Mouse (Mus musculus) midbrain, embryonic 15.5 days (tissue): ENCODE measurements around the gene Acvr1. TPM values are rescaled to one million over a fixed set of nuclear protein-coding genes. Genes with fewer than 3 reads are reported as not detected.

ENCODE experiments used
- ATAC-seq: fragments of 200-750 bp; cut with Nextera tagmentation; replicated peaks from 2 replicates; pipeline ENCODE4 v1.8.0; 2017; ENCODE audit warnings: moderate TSS enrichment
- H3K27ac ChIP-seq: fragments of 300-500 bp; sonication (generic); 2 replicates; pipeline ENCODE4 v1.5.1; 2015; ENCODE audit warnings: mild to moderate bottlenecking, inconsistent platforms
- H3K27me3 ChIP-seq: fragments of 300-500 bp; sonication (generic); replicated peaks from 2 replicates; pipeline ENCODE4 v1.6.1; 2015; ENCODE audit warnings: inconsistent platforms
- H3K36me3 ChIP-seq: fragments of 300-500 bp; sonication (generic); replicated peaks from 2 replicates; pipeline ENCODE4 v1.6.1; 2015; ENCODE audit warnings: inconsistent platforms
- H3K4me1 ChIP-seq: fragments of 300-500 bp; sonication (generic); 2 replicates; pipeline ENCODE4 v1.6.1; 2015; ENCODE audit warnings: inconsistent platforms
- H3K4me2 ChIP-seq: fragments of 300-500 bp; sonication (generic); 2 replicates; pipeline ENCODE4 v1.6.1; 2015; ENCODE audit warnings: inconsistent platforms, mild to moderate bottlenecking, moderate library complexity
- H3K4me3 ChIP-seq: fragments of 300-500 bp; sonication (generic); 2 replicates; pipeline ENCODE4 v1.5.1; 2015; ENCODE audit warnings: mild to moderate bottlenecking, inconsistent platforms
- H3K9ac ChIP-seq: fragments of 300-500 bp; sonication (generic); 2 replicates; pipeline ENCODE4 v1.6.1; 2015; ENCODE audit warnings: mild to moderate bottlenecking, inconsistent platforms
- H3K9me3 ChIP-seq: fragments of 300-500 bp; sonication (generic); 2 replicates; pipeline ENCODE4 v1.6.1; 2016; ENCODE audit warnings: inconsistent platforms
- WGBS: fragments of 180-500 bp; shearing (Covaris S2); methylation state at CpG from one replicate; pipeline ENCODE4 v1.1.7; 2015; ENCODE audit warnings: mixed read lengths; 5-methylcytosine and 5-hydroxymethylcytosine counted together
- polyA plus RNA-seq: library from polyadenylated mRNA; unstranded; fragments of >200 nt; fragmentation: Nextera tagmentation; extraction: Ambion mirVana; gene quantifications from 2 replicates; pipeline ENCODE4 v1.2.1, GENCODE M21; 2015

Gene Acvr1
- polyA plus RNA-seq, 1 experiment from 2014 or later = 4.2 TPM

- WGBS = 86% methylated on average over 16 of the region's 16 CpGs
- H3K4me1 ChIP-seq = no peaks in the 10 kb centered on the region
- no peak for ATAC-seq
- H3K36me3 ChIP-seq = 0 out of 2 replicates have a peak, but pooled peaks cover 7% of the 10 kb centered on the region
- no peak overlapping the region for H3K27ac ChIP-seq
- H3K9me3 ChIP-seq = no peaks in the 10 kb centered on the region
- no peak overlapping the region for H3K4me3 ChIP-seq
- H3K27me3 ChIP-seq = no peaks in the 10 kb centered on the region
- H3K9ac ChIP-seq = no peak overlapping the region
- H3K4me2 ChIP-seq = no peak overlapping the region
Observed at GRCm38 (mm10) chr2:58454095-58454865, 112.7 kb downstream of the Acvr1 start.

GRCm38 (mm10) chr2:58447001-58447400 is 120.0 kb downstream of the Acvr1 start:
- Histone ChIP-seq H3K9ac (no peak overlapping the region), H3K36me3 (0 out of 2 replicates have a peak, but pooled peaks cover 7% of the 10 kb centered on the region), H3K4me1 (no peaks in the 10 kb centered on the region), H3K4me3 (no peak overlapping the region), H3K27ac (no peak overlapping the region), H3K27me3 (no peaks in the 10 kb centered on the region), H3K9me3 (no peaks in the 10 kb centered on the region), H3K4me2 (no peak overlapping the region)
- WGBS = 95% methylated on average over 15 of the region's 15 CpGs
- no peak for ATAC-seq

GRCm38 (mm10) chr2:58443163-58443562 is 123.8 kb downstream of the Acvr1 start:
- Histone ChIP-seq H3K4me1 (no peaks in the 10 kb centered on the region), H3K36me3 (0 out of 2 replicates have a peak, but pooled peaks cover 7% of the 10 kb centered on the region), H3K27me3 (no peaks in the 10 kb centered on the region), H3K4me2 (no peak overlapping the region), H3K9me3 (no peaks in the 10 kb centered on the region), H3K27ac (no peak overlapping the region), H3K9ac (no peak overlapping the region), H3K4me3 (no peak overlapping the region)
- no peak for ATAC-seq
- 83% methylated on average over 4 of the region's 4 CpGs for WGBS

- H3K9ac ChIP-seq = no peak overlapping the region
Observed at GRCm38 (mm10) chr2:58436911-58437310, 130.0 kb downstream of the Acvr1 start.

DNA sequence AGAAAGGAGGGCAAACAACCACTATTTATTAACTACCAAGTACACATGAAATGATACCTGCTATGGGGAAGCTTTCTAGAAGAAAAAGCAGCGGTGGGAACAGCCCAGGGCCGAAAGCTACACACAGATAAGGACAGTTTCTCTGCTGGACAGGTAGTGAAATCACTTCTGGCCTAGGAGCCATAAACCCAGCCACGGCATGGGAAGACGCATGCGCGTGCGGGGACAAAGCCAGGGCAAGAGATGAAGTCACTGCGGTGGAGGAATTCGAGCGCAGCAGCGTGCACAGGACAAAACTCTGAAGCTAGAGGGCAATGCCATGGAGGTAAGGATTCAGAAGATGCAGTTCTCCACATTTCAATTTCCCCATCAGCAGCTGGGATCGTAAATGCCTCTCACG is 131.4 kb downstream of the Acvr1 start:
- H3K9me3 ChIP-seq = no peaks in the 10 kb centered on the region
- H3K4me2 ChIP-seq = no peak overlapping the region
- H3K4me3 ChIP-seq = no peak overlapping the region
- no peak overlapping the region for H3K27ac ChIP-seq
- no peaks in the 10 kb centered on the region for H3K27me3 ChIP-seq
- WGBS = 96% methylated on average over 13 of the region's 13 CpGs
- ATAC-seq = no peak
- H3K36me3 ChIP-seq = 0 out of 2 replicates have a peak, but pooled peaks cover 4% of the 10 kb centered on the region
- no peak overlapping the region for H3K9ac ChIP-seq
- H3K4me1 ChIP-seq = no peaks in the 10 kb centered on the region

More at GRCm38 (mm10) chr2:58436911-58437310, 130.0 kb downstream of the Acvr1 start:
- H3K9me3 ChIP-seq = no peaks in the 10 kb centered on the region
- ATAC-seq = no peak
- H3K4me3 ChIP-seq = no peak overlapping the region
- no peaks in the 10 kb centered on the region for H3K4me1 ChIP-seq
- H3K36me3 ChIP-seq = 0 out of 2 replicates have a peak, but pooled peaks cover 4% of the 10 kb centered on the region
- H3K27me3 ChIP-seq = no peaks in the 10 kb centered on the region
- no peak overlapping the region for H3K27ac ChIP-seq
- no peak overlapping the region for H3K4me2 ChIP-seq
- WGBS = 69% methylated on average over 3 of the region's 3 CpGs

DNA sequence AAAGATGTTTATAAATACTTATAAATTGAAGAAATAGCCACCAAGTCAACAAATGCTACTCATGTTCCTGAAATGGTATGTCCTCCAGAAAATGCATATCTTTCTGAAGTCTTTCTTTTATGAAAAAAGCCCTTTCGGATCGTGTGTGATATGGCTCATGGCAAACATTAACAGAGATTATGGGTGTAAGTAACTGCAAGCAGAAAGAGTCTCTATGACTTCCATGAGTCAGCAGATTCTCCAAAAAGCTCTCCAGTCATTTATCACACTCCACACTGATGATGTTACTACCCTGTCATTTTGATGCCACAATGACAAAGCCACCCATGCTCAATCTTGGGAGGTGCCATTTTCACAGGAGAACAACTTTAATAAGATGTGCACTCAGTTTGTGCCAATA is 132.5 kb downstream of the Acvr1 start:
- no peak overlapping the region for H3K4me2 ChIP-seq
- WGBS = 88% methylated on average over 2 of the region's 2 CpGs
- H3K36me3 ChIP-seq = 0 out of 2 replicates have a peak, but pooled peaks cover 4% of the 10 kb centered on the region
- no peak overlapping the region for H3K9ac ChIP-seq
- H3K4me3 ChIP-seq = no peak overlapping the region
- no peaks in the 10 kb centered on the region for H3K4me1 ChIP-seq
- H3K27me3 ChIP-seq = no peaks in the 10 kb centered on the region
- H3K9me3 ChIP-seq = no peaks in the 10 kb centered on the region
- no peak for ATAC-seq
- H3K27ac ChIP-seq = no peak overlapping the region

- H3K36me3 ChIP-seq = 0 out of 2 replicates have a peak, but pooled peaks cover 4% of the 10 kb centered on the region
- H3K4me3 ChIP-seq = no peak overlapping the region
- H3K27me3 ChIP-seq = no peaks in the 10 kb centered on the region
- no peak overlapping the region for H3K4me2 ChIP-seq
- 87% methylated on average over 2 of the region's 2 CpGs for WGBS
- H3K27ac ChIP-seq = no peak overlapping the region
- ATAC-seq = no peak
- no peaks in the 10 kb centered on the region for H3K9me3 ChIP-seq
- H3K4me1 ChIP-seq = no peaks in the 10 kb centered on the region
- H3K9ac ChIP-seq = no peak overlapping the region
Observed at GRCm38 (mm10) chr2:58433317-58433716, 133.6 kb downstream of the Acvr1 start.

DNA sequence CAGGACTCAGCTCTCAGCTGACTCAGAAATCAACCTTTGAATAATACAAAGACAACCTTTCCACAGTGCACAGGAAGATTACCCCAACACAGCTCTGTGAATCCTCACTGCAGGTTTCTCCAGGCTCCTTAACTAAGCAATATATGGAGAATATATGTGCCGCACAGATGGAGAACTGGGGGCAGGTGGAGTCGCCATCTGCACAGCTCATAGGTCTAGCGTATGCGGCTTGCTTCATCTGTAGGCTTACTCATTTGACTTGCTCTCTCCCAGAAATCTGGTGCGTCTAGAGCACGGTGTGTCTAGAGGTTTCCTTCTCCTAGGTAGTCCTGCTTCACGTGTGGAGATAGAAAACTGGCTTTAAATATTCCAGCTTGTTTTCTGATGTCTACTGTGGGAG is 134.7 kb downstream of the Acvr1 start:
- Histone ChIP-seq H3K4me2 (no peak overlapping the region), H3K4me3 (no peak overlapping the region), H3K4me1 (no peaks in the 10 kb centered on the region), H3K27me3 (no peaks in the 10 kb centered on the region), H3K9ac (no peak overlapping the region), H3K9me3 (no peaks in the 10 kb centered on the region), H3K27ac (no peak overlapping the region), H3K36me3 (0 out of 2 replicates have a peak, but pooled peaks cover 4% of the 10 kb centered on the region)
- no peak for ATAC-seq
- WGBS = 95% methylated on average over 7 of the region's 7 CpGs

DNA sequence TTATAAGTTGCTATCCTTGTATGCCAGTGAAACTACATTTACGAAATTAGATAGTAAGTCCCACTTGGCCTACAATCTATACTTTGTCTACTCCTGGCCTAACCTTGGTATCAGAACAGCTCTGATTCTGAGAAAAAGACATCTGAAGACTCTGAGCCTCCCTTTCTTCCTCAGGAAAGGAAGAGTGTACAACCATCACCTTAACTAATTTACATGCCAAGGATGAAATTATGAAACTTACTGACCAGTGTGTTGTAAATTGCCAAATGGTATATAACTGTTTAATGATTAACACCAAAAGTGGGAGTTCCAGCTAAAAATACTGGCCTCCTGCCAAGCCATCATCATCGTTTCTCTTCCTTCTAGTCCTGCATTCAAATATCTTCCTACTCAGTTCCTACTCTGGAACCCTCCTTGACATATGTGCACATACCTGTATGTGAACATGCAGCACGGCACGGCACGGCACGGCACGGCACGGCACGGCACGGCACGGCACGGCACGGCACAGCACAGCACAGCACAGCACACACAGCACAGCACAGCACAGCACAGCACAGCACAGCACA is 141.4 kb downstream of the Acvr1 start:
- ATAC-seq = no peak
- no peaks in the 10 kb centered on the region for H3K36me3 ChIP-seq
- no peaks in the 10 kb centered on the region for H3K27me3 ChIP-seq
- no peaks in the 10 kb centered on the region for H3K4me1 ChIP-seq
- H3K9me3 ChIP-seq = no peaks in the 10 kb centered on the region
- H3K4me3 ChIP-seq = no peak overlapping the region
- no peak overlapping the region for H3K9ac ChIP-seq
- H3K27ac ChIP-seq = no peak overlapping the region
- WGBS = 92% methylated on average over 13 of the region's 13 CpGs
- no peak overlapping the region for H3K4me2 ChIP-seq

DNA sequence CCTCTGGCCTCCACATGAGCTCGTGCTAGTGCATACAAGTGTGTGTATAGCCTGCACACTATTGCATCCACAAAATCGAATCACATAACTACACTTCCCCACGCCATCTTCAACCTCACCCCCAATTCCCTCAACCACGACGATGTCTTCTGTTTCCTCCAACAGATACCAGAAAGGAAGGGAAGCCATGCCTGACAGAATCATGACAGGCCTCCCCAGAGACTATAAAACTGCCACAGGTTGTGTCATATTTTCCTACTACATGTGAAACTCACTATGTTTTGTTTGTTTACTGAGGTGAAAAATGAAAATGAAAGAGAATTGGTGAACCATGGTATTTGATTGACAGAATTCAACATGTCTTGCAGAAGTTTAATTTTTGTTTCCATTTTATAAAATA is 143.6 kb downstream of the Acvr1 start:
- H3K4me1 ChIP-seq = no peaks in the 10 kb centered on the region
- H3K36me3 ChIP-seq = no peaks in the 10 kb centered on the region
- H3K4me2 ChIP-seq = no peak overlapping the region
- 88% methylated on average over 5 of the region's 5 CpGs for WGBS
- ATAC-seq = no peak
- no peak overlapping the region for H3K27ac ChIP-seq
- no peak overlapping the region for H3K4me3 ChIP-seq
- H3K9ac ChIP-seq = no peak overlapping the region
- no peaks in the 10 kb centered on the region for H3K9me3 ChIP-seq
- no peaks in the 10 kb centered on the region for H3K27me3 ChIP-seq

- Histone ChIP-seq H3K4me3 (no peak overlapping the region), H3K4me2 (no peak overlapping the region), H3K36me3 (no peaks in the 10 kb centered on the region), H3K27ac (no peak overlapping the region), H3K9me3 (no peaks in the 10 kb centered on the region), H3K9ac (no peak overlapping the region), H3K27me3 (no peaks in the 10 kb centered on the region), H3K4me1 (no peaks in the 10 kb centered on the region)
- 73% methylated on average over 8 of the region's 8 CpGs for WGBS
- ATAC-seq = no peak
Observed at GRCm38 (mm10) chr2:58419571-58419970, 147.4 kb downstream of the Acvr1 start.

- Histone ChIP-seq H3K4me3 (no peak overlapping the region), H3K27ac (no peak overlapping the region), H3K4me1 (no peaks in the 10 kb centered on the region), H3K4me2 (no peak overlapping the region), H3K9ac (no peak overlapping the region), H3K36me3 (no peaks in the 10 kb centered on the region), H3K9me3 (no peaks in the 10 kb centered on the region), H3K27me3 (no peaks in the 10 kb centered on the region)
- no peak for ATAC-seq
- 92% methylated on average over 1 of the region's 1 CpGs for WGBS
Observed at GRCm38 (mm10) chr2:58418109-58418508, 148.8 kb downstream of the Acvr1 start.

GRCm38 (mm10) chr2:58417684-58418083 is 149.3 kb downstream of the Acvr1 start:
- no peaks in the 10 kb centered on the region for H3K9me3 ChIP-seq
- H3K4me3 ChIP-seq = no peak overlapping the region
- H3K9ac ChIP-seq = no peak overlapping the region
- no peak for ATAC-seq
- no peaks in the 10 kb centered on the region for H3K36me3 ChIP-seq
- H3K27me3 ChIP-seq = no peaks in the 10 kb centered on the region
- no peak overlapping the region for H3K4me2 ChIP-seq
- WGBS = 89% methylated on average over 9 of the region's 9 CpGs
- no peaks in the 10 kb centered on the region for H3K4me1 ChIP-seq
- no peak overlapping the region for H3K27ac ChIP-seq
